Mouse (Mus musculus) skeletal muscle tissue, adult 2 months (tissue): ENCODE measurements at regions not wholly inside any gene's neighbourhood (a gene's known extent, or its start where the extent isn't known, plus 50 kb on each side); places are given as distances from the start of the nearest gene placed in this dataset.

Experiments used
- DNase-seq: peaks from one replicate; pipeline ENCODE4 v3.0.0-alpha.2; 2012; ENCODE audit warnings: low read depth, low spot score

GRCm38 (mm10) chr3:143947079-143947937 is 257.7 kb downstream of the Lmo4 start:
- DNase-seq, result no peak

DNA sequence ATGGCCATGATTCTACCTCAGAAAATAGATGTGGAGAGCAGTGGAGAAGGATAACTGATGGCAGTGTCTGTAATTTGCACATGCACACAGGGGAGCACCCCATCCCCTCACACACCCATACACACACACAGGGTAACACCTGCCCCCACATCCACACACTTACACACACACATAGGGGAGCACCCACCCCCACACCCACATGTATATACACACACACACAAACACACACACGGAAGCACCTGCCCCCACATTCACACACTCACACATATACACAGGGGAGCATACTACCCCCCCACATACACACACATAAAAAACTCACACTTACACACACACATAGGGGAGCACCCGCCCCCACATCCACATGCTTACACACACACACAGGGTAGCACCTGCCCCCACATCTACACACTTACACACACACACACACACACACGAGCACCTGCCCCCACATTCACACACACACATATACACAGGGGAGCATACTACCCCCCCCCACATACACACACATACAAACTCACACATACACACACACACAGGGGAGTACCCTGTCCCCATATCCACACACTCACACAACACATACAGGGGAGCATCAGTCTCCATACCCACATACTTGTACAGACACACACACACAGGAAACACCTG is 265.8 kb downstream of the Lmo4 start:
- DNase-seq, result no peak

GRCm38 (mm10) chr3:143925322-143925721 is 279.7 kb downstream of the Lmo4 start:
- no peak for DNase-seq

- no peak for DNase-seq
These were observed 285.3 kb downstream of the Lmo4 start for GRCm38 (mm10) chr3:143919744-143920143.

GRCm38 (mm10) chr3:143914341-143915217 is 290.4 kb downstream of the Lmo4 start:
- peak; percentile 3 for DNase-seq

DNA sequence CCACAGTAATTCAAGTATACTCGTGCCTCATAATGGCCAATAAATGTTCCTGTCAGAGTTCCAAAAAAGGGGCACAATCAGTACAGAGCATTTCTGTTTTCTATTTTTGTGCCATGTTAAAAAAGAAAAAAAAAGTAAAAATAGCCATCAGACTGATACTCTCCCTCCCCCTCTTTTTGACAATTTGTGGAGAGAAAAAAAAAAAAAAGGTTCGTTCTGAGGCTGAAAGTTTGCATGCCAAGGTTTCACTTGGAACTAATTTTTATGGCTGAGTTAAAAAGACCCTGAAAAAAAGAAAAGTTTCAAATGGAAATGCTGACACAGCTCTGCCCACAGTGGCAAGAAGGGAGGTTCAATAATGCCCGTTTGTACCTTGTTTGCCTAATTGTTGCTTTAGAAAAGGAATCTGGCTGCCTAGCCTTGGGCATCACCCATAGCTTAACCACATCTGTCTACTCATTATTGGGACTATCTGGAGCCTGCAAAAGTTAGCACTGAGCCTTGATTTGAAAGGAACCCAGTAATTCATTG is 291.9 kb downstream of the Lmo4 start:
- no peak for DNase-seq

DNA sequence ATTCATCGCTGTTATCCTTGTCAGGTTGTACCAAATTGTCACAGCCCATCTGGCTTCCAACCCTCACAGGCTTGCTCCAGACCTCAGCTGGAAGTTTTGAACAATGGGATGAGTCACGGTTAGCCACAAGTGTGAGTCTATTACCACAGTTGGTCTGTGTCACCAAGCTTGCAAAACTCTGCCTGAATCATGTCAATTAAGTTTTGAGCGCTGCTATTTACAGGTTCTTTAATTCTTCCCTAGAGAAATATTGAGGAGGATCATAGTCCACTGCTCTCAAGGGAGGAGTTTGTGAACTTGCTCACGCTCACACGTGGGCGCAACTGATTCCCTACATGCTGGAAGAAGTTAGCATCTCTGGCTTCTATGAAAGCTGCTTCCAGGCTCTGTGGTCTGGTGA is 292.6 kb downstream of the Lmo4 start:
- no peak for DNase-seq

GRCm38 (mm10) chr3:143909341-143909740 is 295.7 kb downstream of the Lmo4 start:
- no peak for DNase-seq

DNA sequence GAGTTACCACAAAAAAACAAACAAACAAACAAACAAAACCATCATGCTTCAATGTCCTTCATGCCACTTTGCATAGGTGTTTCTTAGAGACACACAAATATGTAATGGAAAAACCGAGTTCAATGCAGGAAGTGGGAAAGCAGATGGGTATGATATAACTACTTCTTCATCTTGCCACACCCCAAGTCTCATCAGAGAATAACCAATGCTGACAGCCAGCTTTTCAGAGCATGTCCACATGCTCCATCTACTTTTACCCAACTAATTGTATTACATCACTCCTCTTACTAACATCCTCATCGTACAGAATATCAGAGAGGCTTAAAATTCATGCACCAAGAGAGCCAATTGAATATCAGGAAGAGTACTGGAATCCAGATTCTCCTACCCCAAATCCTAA is 301.6 kb downstream of the Lmo4 start:
- no peak for DNase-seq

DNA sequence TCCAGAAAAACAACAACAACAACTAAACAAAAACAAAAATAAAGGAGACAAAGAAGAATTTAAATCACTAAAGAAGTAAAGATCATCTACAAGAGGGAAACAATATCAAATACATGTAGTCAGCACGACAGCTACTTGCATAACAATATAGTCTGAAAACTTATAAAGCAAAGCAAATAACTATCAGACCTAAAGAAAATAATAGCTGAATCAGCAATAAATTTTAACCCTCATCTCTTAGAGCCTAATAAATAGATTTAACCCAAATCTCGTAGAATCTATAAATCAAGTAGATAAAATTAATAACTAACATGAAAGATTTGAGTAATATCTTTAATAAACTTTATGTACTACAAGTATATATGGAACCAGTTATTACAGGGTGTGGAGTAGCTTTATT is 324.2 kb downstream of the Lmo4 start:
- no peak for DNase-seq

DNA sequence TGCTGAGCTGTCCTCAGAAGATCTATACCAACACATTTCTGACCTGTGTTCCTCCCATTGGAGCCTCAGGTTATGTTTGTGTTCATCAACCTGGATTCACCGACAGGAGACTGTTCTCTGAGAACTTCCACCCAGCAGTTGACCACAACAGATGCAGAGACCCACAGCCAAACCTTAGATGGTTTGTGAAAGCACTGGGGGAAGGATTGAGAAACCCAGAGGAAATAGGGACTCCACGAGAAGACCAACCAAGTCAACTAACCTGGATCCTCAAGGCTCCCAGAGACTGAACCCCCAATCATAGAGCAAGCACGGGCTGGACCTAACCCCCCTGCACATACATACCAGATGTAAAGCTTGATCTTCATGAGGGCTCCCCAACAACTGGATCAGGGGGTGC is 331.1 kb downstream of the Lmo4 start:
- DNase-seq, result no peak

- DNase-seq, result no peak
These were observed 338.5 kb downstream of the Lmo4 start for GRCm38 (mm10) chr3:143866521-143866920.

GRCm38 (mm10) chr3:143865626-143866025 is 339.4 kb downstream of the Lmo4 start:
- no peak for DNase-seq

DNA sequence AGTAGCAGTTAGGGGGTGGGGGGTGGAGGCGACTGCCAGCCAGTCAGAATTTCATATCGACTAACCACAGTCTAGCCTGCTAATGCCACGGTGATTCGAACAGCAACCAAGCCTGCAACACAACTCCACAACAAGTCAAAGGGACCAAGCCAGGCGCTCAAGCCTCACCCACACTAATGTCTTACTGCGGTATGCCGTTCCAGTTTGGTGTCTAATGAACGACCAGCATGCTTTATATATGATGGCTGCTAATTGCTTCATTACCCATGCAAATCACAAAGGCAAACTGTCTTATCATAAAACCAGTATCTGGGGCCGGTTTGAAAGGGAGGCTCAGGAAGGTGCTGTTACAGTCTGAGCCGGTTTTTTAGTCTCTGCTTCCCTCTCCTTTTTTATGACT is 340.5 kb downstream of the Lmo4 start:
- DNase-seq, result no peak

- DNase-seq, result no peak
These were observed 342.5 kb downstream of the Lmo4 start for GRCm38 (mm10) chr3:143862531-143862930.

DNA sequence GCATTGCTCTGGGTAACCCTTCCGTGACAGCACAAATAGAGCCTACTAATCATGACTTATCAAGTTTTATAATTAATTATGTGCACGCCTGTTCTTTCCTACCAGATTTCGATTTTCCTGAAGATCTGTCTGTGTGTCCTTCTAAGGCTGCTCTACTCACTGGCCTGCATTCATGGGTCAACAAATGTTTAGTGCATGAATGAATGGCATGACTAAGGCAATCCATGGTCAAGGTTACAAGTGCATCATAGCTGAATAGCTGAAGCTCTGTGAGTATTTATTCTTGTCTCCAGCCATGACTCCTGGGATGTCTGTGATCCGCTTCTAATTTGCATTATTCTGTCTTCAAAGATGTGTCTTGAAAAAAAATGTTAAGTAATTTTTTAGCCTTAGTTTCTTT is 343.2 kb downstream of the Lmo4 start:
- DNase-seq, result no peak

DNA sequence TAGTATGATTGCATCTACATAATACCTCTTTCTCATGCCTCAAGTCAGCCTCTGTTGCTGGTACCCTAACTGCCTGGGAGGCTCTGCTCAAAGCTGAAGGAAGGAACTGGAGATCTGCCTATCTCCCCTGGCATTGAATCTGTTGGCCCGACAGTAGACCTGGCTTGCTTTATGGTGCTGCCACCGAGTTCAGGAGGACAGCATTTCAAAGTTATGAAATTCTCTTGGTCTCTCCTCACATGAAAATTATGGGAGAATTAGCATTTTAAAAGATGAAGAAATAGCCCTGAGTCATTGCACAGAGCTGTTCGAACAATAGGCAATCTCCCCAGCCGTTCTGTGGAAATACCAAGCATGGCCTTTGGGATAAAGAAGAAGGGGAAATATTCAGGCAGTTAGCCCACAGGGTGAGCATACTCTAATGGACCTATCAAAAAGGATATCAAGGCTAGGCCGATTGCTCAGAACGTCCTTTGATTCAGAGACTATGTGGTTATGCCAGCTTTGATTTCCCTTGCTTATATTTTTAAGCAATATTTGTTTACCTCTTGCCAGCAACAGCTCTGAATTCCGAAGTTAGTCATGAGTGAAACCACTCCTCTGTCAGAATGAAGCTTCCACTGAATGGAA is 369.3 kb downstream of the Lmo4 start:
- no peak for DNase-seq

DNA sequence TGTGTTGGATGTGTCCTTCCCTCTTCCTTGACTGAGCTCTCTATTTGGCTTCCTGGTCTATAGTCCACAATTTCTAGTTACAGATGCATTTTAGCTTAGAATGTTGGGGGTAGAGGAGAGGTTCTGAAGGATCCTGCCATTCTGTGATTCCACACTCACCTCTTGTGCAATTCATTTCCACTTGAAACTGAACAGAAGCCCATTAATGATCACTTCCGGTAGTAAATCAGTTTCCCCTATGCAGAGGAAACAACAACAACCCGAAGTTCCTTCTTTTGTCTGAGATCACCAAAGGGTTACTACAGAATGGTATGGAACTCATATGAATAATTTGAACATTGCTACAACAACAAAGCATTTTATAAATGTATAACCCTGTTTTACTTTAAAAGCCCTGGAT is 370.3 kb downstream of the Lmo4 start:
- DNase-seq, result no peak

DNA sequence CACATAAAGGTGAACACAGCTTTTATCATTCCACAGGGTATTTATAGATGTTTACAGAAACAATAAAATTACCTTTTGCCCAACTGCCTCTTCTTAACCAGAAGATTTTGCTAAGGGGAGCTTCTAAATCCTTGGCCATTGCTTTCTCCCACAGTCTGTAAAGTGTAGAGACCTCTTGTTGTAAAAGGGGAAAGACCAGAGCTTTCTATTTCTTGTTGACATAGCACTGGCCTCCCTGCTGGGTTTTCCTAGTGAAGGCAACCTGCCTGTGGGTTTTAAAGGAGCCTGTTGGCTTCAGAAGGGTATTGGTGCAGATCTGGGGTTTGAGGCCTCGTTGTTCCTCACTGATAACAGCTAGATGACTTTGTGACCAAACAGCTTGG is 381.6 kb downstream of the Lmo4 start:
- no peak for DNase-seq

DNA sequence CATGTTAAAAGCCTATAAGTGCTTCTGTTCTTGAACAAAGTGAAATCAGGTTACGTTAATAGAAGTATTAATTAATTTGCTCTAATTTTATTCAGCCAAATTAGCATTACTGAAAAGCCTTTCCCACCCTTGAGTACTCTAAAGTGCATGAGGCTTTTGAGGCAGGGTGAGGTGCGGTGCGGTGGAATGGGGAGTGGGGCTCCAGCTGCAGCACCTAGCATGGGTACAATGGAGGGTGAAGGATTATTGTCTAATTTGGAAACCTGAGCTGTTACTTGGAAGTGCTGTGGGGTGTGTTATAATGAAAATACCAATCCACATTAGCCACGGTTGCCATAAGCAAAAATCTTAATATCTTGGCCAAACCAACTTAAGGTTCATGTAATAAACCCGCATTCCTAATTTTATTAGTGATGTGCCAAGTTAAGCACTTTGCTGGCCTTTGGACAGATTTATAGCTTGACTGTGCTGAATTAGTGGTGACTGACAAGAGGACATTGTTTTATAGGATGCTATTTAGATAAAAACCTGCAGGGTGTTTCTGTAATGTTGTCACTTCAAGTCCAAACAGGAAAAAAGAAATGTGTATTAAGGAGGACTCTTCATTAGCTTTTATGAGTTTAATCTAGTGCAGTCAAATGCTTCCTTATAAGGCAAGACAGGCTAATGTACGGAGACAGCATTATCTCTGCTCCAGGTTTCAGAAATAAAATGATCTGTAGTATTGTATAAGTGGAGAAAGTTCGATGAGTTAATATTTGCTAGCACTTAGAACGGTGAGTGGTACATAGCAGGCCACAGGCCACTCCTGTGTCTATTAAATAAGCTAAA is 382.2 kb downstream of the Lmo4 start:
- DNase-seq, result no peak

- peak; percentile 15 for DNase-seq
These were observed 397.5 kb downstream of the Lmo4 start for GRCm38 (mm10) chr3:143807544-143807943.
